Mouse (Mus musculus): ENCODE data around the gene Opcml. TPM values are rescaled to one million over a fixed set of nuclear protein-coding genes. Genes with fewer than 3 reads are reported as not detected.

Opcml gene
- polyA plus RNA-seq, 1 experiment from 2014 or later: 6.0 TPM

- Histone ChIP-seq H3K4me1 (ENCODE audit: control insufficient read depth, insufficient read depth, low read length) (no peaks in the 10 kb centered on the region), H3K4me3 (ENCODE audit: low read depth, low read length) (no peak overlapping the region), H3K27ac (replicated peaks; ENCODE audit: low read depth, low read length) (no peak overlapping the region), H3K9ac (ENCODE audit: low read depth, low read length) (no peak overlapping the region), H3K4me2 (ENCODE audit: low read depth, low read length) (no peak overlapping the region), H3K36me3 (ENCODE audit: control insufficient read depth, insufficient read depth, low read length) (no peaks in the 10 kb centered on the region), H3K9me3 (ENCODE audit: control insufficient read depth, low read length) (no peaks in the 10 kb centered on the region), H3K27me3 (replicated peaks; ENCODE audit: control insufficient read depth, insufficient read depth, low read length) (no peaks in the 10 kb centered on the region)
- no peak for DNase-seq (ENCODE audit: low spot score)
- ATAC-seq (ENCODE audit: low read depth): no peak
- 85% methylated on average over 3 of the region's 3 CpGs for WGBS
These were observed 1031.5 kb downstream of the Opcml start for GRCm38 (mm10) chr9:28822060-28822459.

- Histone ChIP-seq H3K9ac (ENCODE audit: low read depth, low read length) (no peak overlapping the region), H3K4me2 (ENCODE audit: low read depth, low read length) (no peak overlapping the region), H3K36me3 (ENCODE audit: control insufficient read depth, insufficient read depth, low read length) (no peaks in the 10 kb centered on the region), H3K9me3 (ENCODE audit: control insufficient read depth, low read length) (no peaks in the 10 kb centered on the region), H3K27ac (replicated peaks; ENCODE audit: low read depth, low read length) (no peak overlapping the region), H3K27me3 (replicated peaks; ENCODE audit: control insufficient read depth, insufficient read depth, low read length) (no peaks in the 10 kb centered on the region), H3K4me3 (ENCODE audit: low read depth, low read length) (no peak overlapping the region), H3K4me1 (ENCODE audit: control insufficient read depth, insufficient read depth, low read length) (no peaks in the 10 kb centered on the region)
- 78% methylated on average over 5 of the region's 5 CpGs for WGBS
- ATAC-seq (ENCODE audit: low read depth): no peak
- no peak for DNase-seq (ENCODE audit: low spot score)
These were observed 1031.9 kb downstream of the Opcml start for GRCm38 (mm10) chr9:28822466-28822865.

- no peaks in the 10 kb centered on the region for H3K9me3 ChIP-seq (ENCODE audit: control insufficient read depth, low read length)
- no peaks in the 10 kb centered on the region for H3K36me3 ChIP-seq (ENCODE audit: control insufficient read depth, insufficient read depth, low read length)
- no peaks in the 10 kb centered on the region for H3K27me3 ChIP-seq (replicated peaks; ENCODE audit: control insufficient read depth, insufficient read depth, low read length)
- WGBS: 90% methylated on average over 2 of the region's 2 CpGs
- DNase-seq (ENCODE audit: low spot score) (no peak), ATAC-seq (ENCODE audit: low read depth) (no peak)
- no peak overlapping the region for H3K9ac ChIP-seq (ENCODE audit: low read depth, low read length)
- H3K4me2 ChIP-seq (ENCODE audit: low read depth, low read length): no peak overlapping the region
- no peak overlapping the region for H3K27ac ChIP-seq (replicated peaks; ENCODE audit: low read depth, low read length)
- no peak overlapping the region for H3K4me3 ChIP-seq (ENCODE audit: low read depth, low read length)
- no peaks in the 10 kb centered on the region for H3K4me1 ChIP-seq (ENCODE audit: control insufficient read depth, insufficient read depth, low read length)
These were observed 1035.2 kb downstream of the Opcml start for GRCm38 (mm10) chr9:28825821-28826220.

- Histone ChIP-seq H3K9me3 (ENCODE audit: control insufficient read depth, low read length) (no peaks in the 10 kb centered on the region), H3K4me3 (ENCODE audit: low read depth, low read length) (no peak overlapping the region), H3K27me3 (replicated peaks; ENCODE audit: control insufficient read depth, insufficient read depth, low read length) (no peaks in the 10 kb centered on the region), H3K27ac (replicated peaks; ENCODE audit: low read depth, low read length) (no peak overlapping the region), H3K4me1 (ENCODE audit: control insufficient read depth, insufficient read depth, low read length) (no peaks in the 10 kb centered on the region), H3K9ac (ENCODE audit: low read depth, low read length) (no peak overlapping the region), H3K36me3 (ENCODE audit: control insufficient read depth, insufficient read depth, low read length) (no peaks in the 10 kb centered on the region), H3K4me2 (ENCODE audit: low read depth, low read length) (no peak overlapping the region)
- DNase-seq (ENCODE audit: low spot score): no peak
- 22% methylated on average over 2 of the region's 2 CpGs for WGBS
- ATAC-seq (ENCODE audit: low read depth): no peak
These were observed 1055.5 kb downstream of the Opcml start for GRCm38 (mm10) chr9:28845961-28846570.

- H3K9me3 ChIP-seq (ENCODE audit: control insufficient read depth, low read length): no peaks in the 10 kb centered on the region
- WGBS: 57% methylated on average over 7 of the region's 7 CpGs
- no peaks in the 10 kb centered on the region for H3K27me3 ChIP-seq (replicated peaks; ENCODE audit: control insufficient read depth, insufficient read depth, low read length)
- no peak overlapping the region for H3K9ac ChIP-seq (ENCODE audit: low read depth, low read length)
- no peaks in the 10 kb centered on the region for H3K4me1 ChIP-seq (ENCODE audit: control insufficient read depth, insufficient read depth, low read length)
- no peak overlapping the region for H3K4me2 ChIP-seq (ENCODE audit: low read depth, low read length)
- no peaks in the 10 kb centered on the region for H3K36me3 ChIP-seq (ENCODE audit: control insufficient read depth, insufficient read depth, low read length)
- no peak overlapping the region for H3K4me3 ChIP-seq (ENCODE audit: low read depth, low read length)
- no peak for ATAC-seq (ENCODE audit: low read depth)
- DNase-seq (ENCODE audit: low spot score): no peak
- no peak overlapping the region for H3K27ac ChIP-seq (replicated peaks; ENCODE audit: low read depth, low read length)
These were observed 1065.3 kb downstream of the Opcml start for GRCm38 (mm10) chr9:28855826-28856225.

GRCm38 (mm10) chr9:28861983-28862382 is 1071.4 kb downstream of the Opcml start:
- ATAC-seq (ENCODE audit: low read depth) (no peak), DNase-seq (ENCODE audit: low spot score) (no peak)
- 75% methylated on average over 4 of the region's 4 CpGs for WGBS
- Histone ChIP-seq H3K4me3 (ENCODE audit: low read depth, low read length) (no peak overlapping the region), H3K4me2 (ENCODE audit: low read depth, low read length) (no peak overlapping the region), H3K9me3 (ENCODE audit: control insufficient read depth, low read length) (no peaks in the 10 kb centered on the region), H3K4me1 (ENCODE audit: control insufficient read depth, insufficient read depth, low read length) (no peaks in the 10 kb centered on the region), H3K27me3 (replicated peaks; ENCODE audit: control insufficient read depth, insufficient read depth, low read length) (no peaks in the 10 kb centered on the region), H3K27ac (replicated peaks; ENCODE audit: low read depth, low read length) (no peak overlapping the region), H3K36me3 (ENCODE audit: control insufficient read depth, insufficient read depth, low read length) (no peaks in the 10 kb centered on the region), H3K9ac (ENCODE audit: low read depth, low read length) (no peak overlapping the region)

GRCm38 (mm10) chr9:28867256-28867655 is 1076.7 kb downstream of the Opcml start:
- DNase-seq (ENCODE audit: low spot score) (no peak), ATAC-seq (ENCODE audit: low read depth) (no peak)
- no peaks in the 10 kb centered on the region for H3K9me3 ChIP-seq (ENCODE audit: control insufficient read depth, low read length)
- H3K27ac ChIP-seq (replicated peaks; ENCODE audit: low read depth, low read length): no peak overlapping the region
- H3K36me3 ChIP-seq (ENCODE audit: control insufficient read depth, insufficient read depth, low read length): no peaks in the 10 kb centered on the region
- H3K9ac ChIP-seq (ENCODE audit: low read depth, low read length): no peak overlapping the region
- no peaks in the 10 kb centered on the region for H3K27me3 ChIP-seq (replicated peaks; ENCODE audit: control insufficient read depth, insufficient read depth, low read length)
- H3K4me3 ChIP-seq (ENCODE audit: low read depth, low read length): no peak overlapping the region
- 84% methylated on average over 3 of the region's 3 CpGs for WGBS
- no peaks in the 10 kb centered on the region for H3K4me1 ChIP-seq (ENCODE audit: control insufficient read depth, insufficient read depth, low read length)
- no peak overlapping the region for H3K4me2 ChIP-seq (ENCODE audit: low read depth, low read length)

GRCm38 (mm10) chr9:28870478-28870877 is 1079.9 kb downstream of the Opcml start:
- WGBS: 77% methylated on average over 1 of the region's 1 CpGs
- Histone ChIP-seq H3K36me3 (ENCODE audit: control insufficient read depth, insufficient read depth, low read length) (no peaks in the 10 kb centered on the region), H3K4me1 (ENCODE audit: control insufficient read depth, insufficient read depth, low read length) (no peaks in the 10 kb centered on the region), H3K27me3 (replicated peaks; ENCODE audit: control insufficient read depth, insufficient read depth, low read length) (no peaks in the 10 kb centered on the region), H3K27ac (replicated peaks; ENCODE audit: low read depth, low read length) (no peak overlapping the region), H3K4me2 (ENCODE audit: low read depth, low read length) (no peak overlapping the region), H3K9me3 (ENCODE audit: control insufficient read depth, low read length) (no peaks in the 10 kb centered on the region), H3K9ac (ENCODE audit: low read depth, low read length) (no peak overlapping the region), H3K4me3 (ENCODE audit: low read depth, low read length) (no peak overlapping the region)
- ATAC-seq (ENCODE audit: low read depth): no peak
- DNase-seq (ENCODE audit: low spot score): no peak

GRCm38 (mm10) chr9:28882566-28882965 is 1092.0 kb downstream of the Opcml start:
- no peak overlapping the region for H3K4me2 ChIP-seq (ENCODE audit: low read depth, low read length)
- no peak overlapping the region for H3K27ac ChIP-seq (replicated peaks; ENCODE audit: low read depth, low read length)
- no peaks in the 10 kb centered on the region for H3K9me3 ChIP-seq (ENCODE audit: control insufficient read depth, low read length)
- H3K4me1 ChIP-seq (ENCODE audit: control insufficient read depth, insufficient read depth, low read length): no peaks in the 10 kb centered on the region
- DNase-seq (ENCODE audit: low spot score): no peak
- H3K9ac ChIP-seq (ENCODE audit: low read depth, low read length): no peak overlapping the region
- ATAC-seq (ENCODE audit: low read depth): no peak
- no peaks in the 10 kb centered on the region for H3K27me3 ChIP-seq (replicated peaks; ENCODE audit: control insufficient read depth, insufficient read depth, low read length)
- no peaks in the 10 kb centered on the region for H3K36me3 ChIP-seq (ENCODE audit: control insufficient read depth, insufficient read depth, low read length)
- H3K4me3 ChIP-seq (ENCODE audit: low read depth, low read length): no peak overlapping the region
- 63% methylated on average over 1 of the region's 1 CpGs for WGBS

All from embryonic facial prominence, embryonic 14.5 days (tissue).